Mouse (Mus musculus): Measurements from ENCODE around the gene Zswim4.
A peak's percentile ranks its signal among the peaks of the same experiment; 100 is the strongest.

Zswim4 gene

DNA sequence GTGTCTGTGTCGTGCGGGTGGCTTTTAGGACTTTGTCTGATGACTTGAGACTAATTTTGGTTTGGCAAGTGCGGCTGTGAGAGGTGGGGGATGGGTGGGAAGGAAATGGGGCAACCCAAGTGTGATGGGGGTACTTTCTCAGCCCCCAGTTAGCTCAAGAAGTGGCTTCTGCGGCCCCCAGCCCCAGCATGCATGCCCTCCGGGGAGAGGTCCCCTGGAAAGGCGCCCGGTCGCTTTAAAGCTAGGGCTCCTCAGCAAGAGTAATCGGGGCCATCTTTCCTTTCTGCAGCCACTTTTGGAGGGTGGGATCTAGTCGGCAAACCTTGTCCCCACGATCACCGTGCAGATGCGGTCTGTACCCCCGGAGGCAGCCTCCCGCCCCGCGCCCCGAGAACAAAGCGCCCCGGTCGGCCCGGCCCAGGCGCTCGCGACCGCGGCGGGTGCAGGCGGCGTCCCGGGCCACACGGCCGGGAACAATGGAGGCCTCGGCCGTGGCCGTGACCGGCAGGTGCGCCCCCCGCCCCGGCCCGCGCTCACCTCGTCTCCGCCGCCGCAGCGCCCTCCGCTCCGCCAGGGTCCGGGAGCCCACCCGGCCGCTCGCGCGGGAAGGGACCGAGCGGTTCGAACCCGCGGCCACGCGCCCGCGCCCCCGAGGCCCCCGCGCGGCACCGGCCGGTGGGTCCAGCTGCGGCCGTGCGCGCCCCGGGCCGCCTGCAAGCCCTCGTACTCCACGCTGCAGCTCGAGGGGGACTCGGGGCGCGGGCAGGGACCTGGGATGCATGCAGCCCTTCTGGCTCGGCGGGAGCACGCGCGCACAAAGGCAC is 53.4 kb downstream of the Zswim4 start:
- peak in 1 of 2 experiments; percentile 39 for DNase-seq (ENCODE audit: low spot score in 2 of 2)

DNA sequence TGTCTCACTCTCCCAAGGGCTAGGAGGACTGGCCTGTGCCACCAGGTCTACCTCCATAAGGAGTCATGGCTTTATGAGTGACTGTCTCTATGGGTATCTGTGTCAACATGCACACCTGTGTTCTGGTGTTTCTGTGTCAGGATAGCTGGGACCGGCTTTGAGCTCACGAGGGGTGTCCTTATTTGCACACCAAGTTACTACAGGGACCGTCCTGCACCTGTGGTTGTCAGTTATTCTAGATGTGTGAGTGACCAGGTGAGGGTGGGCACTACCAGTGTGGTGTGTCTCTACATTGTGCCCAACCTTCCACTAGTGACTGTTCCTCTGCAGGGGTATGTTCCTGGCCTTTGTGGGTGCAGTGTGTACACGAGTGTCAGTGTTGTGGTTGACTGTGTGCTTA is 54.0 kb downstream of the Zswim4 start:
- DNase-seq (ENCODE audit: low spot score in 2 of 2): no peak

DNA sequence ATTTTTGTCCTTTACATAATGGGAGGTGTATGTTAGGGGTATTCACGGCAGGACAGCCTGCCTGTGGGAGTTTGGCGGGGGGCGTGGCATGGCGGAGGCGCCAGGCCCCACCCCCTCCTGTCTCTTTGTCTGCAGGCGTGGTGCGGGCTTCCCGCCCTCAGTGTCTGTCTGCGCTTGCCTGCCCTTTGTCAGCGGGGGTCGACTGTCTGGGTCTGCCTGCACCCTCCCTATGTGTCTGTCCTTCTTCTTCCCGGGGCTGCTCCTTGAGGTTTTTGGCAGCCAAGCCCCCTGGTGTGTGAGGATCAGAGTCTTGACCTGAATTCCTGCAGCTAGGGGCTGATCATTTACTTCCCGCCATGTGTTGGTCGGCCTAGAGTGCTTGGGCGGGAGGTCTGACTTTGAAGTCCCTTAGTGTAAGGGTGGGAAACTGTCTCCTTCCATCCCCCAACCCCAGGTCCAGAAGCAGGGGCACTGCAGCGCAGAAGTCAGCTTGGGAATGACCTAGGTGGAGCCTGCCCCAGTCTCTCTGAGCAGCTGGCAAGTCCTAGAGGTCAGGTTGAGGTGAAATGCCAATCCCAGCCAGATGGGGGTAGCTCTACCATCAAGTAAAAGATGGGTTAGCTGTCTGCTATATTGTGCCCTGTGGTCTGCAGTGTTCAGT is 56.2 kb downstream of the Zswim4 start:
- no peak for DNase-seq (ENCODE audit: low spot score in 2 of 2)

DNA sequence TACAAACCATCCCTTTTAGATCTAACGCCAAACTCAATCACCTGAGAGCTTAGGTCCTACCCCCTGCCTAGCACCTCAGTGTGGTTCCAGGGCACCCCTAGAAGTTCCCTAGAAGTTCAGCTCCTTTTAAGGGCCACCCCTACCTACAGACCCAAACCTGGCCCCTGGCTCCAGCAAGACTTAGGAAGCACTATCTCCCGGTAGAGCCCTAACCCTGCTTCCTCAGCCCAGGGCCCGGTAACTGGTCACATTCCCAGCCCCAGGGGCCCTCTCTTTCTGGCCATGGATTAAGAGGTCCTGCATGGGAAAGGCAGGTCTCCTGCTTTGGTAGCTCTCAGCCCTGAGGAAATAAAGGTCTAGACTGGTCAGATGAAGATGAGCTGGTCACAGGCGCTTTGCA is 56.9 kb downstream of the Zswim4 start:
- no peak for DNase-seq (ENCODE audit: low spot score in 2 of 2)

DNA sequence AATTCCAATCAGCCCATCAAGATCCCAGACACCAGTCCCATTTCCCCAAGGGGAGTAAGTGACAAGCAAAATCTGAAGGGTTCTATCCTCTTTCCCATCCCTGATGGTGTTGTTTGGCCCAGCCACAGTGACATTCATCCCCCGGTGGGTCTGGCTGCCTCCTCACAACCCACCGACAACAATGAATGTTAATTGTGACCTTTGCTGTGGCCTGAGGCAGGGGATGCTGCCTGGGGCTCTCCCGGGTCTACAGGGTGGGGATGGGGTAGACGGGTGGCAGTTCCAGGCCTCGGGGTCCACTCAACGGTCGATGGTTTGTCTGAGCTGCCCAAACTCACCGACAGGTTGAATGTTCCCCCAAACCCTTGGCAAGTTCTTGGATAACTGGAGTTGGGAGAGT is 58.3 kb downstream of the Zswim4 start:
- DNase-seq (ENCODE audit: low spot score in 2 of 2): no peak

DNA sequence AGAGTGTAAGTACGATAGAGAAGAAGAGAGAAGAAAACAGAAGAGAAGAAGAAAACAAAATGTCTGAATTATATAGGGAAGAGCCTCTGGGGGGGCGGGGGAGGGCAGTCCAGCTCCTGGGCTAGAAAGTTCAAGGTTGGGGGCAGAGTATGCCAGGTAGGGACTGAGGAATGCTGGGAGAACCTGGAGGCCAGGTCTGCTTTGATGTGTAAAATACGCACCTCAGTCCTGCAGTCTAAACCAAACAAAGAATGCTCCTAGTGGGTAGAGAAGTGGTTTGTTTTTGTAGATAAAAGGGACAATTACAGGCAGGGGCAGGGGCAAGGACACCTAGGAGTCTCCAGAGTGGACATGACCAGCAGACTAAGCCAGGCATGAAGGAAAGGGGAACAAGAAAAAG is 59.5 kb downstream of the Zswim4 start:
- DNase-seq (ENCODE audit: low spot score in 2 of 2): no peak

DNA sequence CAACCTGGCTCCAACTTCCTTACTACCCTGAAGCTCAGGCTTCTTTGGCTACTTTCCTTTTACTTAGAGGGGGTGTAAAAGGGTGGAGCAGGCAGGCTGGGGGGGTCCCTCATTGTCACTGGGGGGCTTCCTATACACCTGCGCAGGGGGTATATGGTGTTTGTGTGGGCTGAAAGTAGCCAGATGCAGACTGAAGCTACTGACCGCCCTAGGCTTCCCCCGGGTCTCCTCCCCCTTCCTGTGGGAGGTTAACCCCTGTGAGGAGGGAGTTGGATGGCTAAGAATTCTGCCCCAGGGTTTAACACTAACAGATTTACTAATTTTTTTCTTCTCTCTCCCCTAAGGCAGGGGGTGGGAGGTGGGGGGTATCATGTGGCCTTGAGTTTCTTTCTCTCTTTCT is 60.3 kb downstream of the Zswim4 start:
- no peak for DNase-seq (ENCODE audit: low spot score in 2 of 2)

DNA sequence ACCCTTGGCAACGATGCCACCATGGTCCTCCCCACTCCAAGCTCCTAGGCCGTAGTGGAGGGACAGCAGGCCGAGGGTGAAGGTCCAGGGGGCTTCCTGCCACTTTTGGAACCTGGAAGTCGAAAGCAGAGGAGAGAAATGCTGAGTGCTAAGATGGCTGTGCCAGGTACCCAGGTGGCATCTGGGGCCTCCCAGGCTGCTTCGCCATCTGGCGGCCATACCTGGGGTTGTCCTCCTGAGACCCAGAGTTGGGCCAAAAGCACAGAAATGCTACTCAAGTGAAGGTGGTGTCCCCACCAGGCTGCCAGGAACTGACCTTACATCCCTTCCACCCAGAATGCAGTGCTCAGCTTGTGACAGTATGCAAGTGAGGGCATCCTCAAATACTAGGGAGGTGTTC is 63.0 kb downstream of the Zswim4 start:
- no peak for DNase-seq (ENCODE audit: low spot score in 2 of 2)

DNA sequence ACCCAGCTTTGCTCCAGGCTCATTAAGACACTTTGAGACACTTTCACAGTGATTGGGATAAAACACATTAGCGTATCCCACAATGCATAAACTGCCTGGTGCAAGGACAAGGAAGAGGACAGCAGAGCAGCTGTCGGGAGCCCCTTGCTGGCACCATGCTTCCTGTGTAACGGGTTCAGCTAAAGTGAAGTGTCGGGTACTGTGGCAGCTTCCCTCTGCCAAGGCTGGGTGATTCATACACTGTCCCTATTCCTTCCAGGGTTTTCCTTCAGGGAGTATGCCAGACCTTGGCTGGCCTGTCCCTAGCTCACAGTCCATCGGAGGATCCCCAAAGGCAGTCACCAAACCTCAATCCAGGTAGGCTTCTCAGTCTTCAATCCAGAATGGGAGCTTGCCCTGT is 66.8 kb downstream of the Zswim4 start:
- no peak for DNase-seq (ENCODE audit: low spot score in 2 of 2)

DNA sequence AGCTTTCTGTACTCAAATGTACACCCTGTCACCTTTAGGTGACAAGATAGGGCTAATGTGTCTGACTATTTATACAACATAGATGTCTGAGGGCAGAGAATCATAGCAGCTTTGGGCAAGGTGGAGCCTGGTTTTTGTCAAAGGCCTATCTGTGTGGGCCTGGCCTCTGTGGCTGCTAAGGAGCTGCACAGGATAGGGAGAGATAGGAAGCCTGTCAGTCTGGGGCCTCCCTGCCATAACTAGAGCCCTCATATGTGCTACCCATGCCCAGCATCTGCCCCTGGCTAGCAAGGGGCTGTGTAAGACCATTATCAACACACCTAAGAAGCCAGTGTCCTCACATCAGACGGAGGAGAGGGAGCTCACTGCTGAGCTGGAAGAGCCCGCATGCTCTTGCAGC is 69.2 kb downstream of the Zswim4 start:
- no peak for DNase-seq (ENCODE audit: low spot score in 2 of 2)
